Mouse (Mus musculus) CH12F3 (cell line): ENCODE data around the gene Vinac1.

Experiments
- in situ Hi-C: fragments of 300-500 bp; cut with MboI; formaldehyde crosslinking; loops from 2 replicates; pipeline ENCODE4 v1.14.3; 2020; ENCODE audit warnings: low sequenced_read_pairs

The Vinac1 gene

DNA sequence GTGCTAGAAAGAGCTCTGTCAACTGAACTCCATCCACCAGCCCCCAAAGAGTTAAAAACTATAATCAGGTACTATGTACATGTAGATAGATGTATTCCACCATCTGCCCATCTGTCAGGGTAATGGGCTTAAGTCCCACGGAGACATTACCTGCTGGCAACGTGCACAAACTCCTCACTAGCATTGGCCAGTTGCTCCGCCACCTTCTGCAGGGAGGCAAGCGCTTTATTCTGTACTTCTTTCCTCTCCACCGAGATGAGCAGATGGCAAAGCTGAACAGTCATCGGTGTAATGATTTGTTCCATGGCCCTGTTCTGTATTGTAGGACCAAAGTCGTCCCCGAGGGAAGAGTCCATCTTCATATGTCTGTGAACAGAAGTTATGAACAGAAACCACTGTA lies at the start of gene Vinac1:
Gene Vinac1 (minus strand): TSS at position 362 of the 400 bp plus-strand sequence.
- in situ Hi-C loops, result no loop called here

GRCm38 (mm10) chr2:129093926-129094724 lies 46.2 kb upstream of the Vinac1 start:
- in situ Hi-C loops, result no loop called here

DNA sequence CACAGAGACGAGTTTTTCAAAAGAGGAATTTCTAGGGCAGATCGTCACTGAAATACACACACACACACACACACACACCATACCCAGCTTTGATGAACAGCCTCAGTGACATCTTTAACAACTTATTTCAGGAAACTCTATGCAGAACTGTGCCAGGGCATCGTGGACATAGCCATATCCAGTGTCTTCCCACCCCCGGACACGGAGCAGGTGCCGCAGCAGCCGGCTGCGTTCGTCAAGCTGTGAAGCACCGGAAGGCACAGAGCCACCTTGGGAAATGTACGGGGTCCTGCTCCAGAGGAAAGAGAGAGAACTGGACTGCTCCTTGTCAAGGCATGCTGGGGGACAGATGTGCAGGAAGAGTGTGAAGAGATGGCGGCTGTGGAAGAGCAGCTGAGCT lies 44.8 kb upstream of the Vinac1 start:
- in situ Hi-C loops, result no loop called here

GRCm38 (mm10) chr2:129090370-129090769 lies 42.4 kb upstream of the Vinac1 start:
- in situ Hi-C loops, result no loop called here

- in situ Hi-C loops, result no loop called here
Observed at GRCm38 (mm10) chr2:129087520-129087919, 39.5 kb upstream of the Vinac1 start.

- in situ Hi-C loops, result no loop called here
Observed at GRCm38 (mm10) chr2:129084959-129085358, 37.0 kb upstream of the Vinac1 start.

DNA sequence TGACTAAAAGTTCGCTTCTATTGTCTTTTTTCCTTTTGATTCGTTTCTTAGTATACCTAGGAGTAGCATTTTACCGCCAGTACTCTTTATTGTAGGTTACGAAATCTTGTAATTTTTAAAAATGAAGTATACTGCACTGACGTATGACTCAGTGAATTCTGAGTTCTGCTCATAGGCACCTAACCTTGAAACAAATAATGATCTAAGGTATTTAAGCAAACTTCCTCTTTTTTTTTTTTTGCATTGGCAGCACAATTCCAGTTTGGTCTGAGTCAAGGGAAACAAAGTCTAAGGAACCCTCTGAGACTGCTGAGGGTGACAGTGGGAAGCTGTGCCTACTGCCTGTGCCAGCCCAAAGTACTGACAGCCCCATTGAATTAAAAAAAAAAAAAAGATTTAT lies 35.5 kb upstream of the Vinac1 start:
- in situ Hi-C loops, result no loop called here

- in situ Hi-C loops, result no loop called here
Observed at GRCm38 (mm10) chr2:129081097-129081496, 33.1 kb upstream of the Vinac1 start.

DNA sequence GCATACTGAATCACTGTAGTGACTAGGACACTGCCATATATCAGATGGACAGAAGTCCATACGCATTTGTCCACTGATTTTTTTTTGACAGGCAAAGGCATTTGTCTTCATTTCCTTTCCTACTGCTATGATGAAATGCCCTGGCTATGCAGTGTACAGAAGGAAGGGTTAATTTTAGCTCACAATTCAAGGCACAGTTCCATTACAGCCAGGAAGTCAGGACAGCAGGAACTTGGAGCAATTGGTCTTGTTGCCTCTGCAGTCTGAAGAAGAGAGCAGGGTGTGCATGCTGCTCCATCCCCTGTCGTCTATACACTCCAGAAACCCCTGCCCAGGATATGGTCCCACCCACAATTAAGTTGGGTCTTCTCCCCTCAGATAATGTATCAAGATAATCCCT lies 31.2 kb upstream of the Vinac1 start:
- in situ Hi-C loops, result no loop called here

DNA sequence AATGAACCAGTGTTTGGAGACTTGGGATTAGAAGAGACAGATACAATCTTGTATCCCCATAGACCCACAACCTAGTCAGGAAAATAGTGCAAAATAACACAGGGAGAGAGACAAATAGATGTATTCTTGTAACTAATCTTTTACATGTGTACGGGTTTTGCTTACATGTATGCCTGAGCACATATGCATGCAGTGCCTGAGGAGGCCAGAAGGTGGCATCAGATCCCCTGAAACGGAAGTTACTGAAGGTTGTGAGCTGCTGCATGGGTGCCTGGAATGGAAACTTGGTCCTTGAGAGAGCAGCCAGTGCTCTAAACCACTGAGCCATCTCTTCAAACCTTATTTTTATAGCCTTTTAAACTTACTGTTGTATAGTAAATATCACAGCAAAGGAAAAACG lies 30.3 kb upstream of the Vinac1 start:
- in situ Hi-C loops, result no loop called here

- in situ Hi-C loops, result no loop called here
Observed at GRCm38 (mm10) chr2:129070296-129070695, 22.3 kb upstream of the Vinac1 start.

- in situ Hi-C loops, result no loop called here
Observed at GRCm38 (mm10) chr2:129066326-129066725, 18.4 kb upstream of the Vinac1 start.

- in situ Hi-C loops, result no loop called here
Observed at GRCm38 (mm10) chr2:129065437-129066282, 17.7 kb upstream of the Vinac1 start, which contains the start of gene Ttl. Gene Ttl, plus strand, starts transcription at chr2:129065942.

DNA sequence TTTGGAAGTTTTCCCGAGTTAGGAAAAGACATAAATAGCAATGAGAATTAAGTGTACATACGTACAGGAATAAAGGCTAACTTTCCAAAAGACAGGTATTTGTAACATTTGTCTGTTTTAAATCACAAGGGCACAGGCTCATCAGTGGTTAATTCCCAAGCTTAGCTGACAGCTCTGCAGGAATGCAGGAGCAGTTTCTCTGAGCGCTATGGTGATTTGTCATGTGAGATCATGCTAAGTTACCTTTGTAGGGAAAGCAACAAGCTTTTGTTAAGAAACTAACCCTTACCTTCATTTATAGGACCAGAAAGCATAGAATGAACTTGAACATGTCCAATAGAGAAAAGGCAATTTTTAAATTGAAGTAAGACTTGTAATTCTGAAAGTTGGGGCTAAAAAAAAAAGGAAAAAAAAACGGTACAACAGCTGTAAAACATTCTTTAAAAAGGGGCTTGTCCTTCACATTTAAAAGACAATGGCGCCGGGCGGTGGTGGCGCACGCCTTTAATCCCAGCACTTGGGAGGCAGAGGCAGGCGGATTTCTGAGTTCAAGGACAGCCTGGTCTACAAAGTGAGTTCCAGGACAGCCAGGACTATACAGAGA lies 13.6 kb upstream of the Vinac1 start:
- in situ Hi-C loops, result no loop called here

DNA sequence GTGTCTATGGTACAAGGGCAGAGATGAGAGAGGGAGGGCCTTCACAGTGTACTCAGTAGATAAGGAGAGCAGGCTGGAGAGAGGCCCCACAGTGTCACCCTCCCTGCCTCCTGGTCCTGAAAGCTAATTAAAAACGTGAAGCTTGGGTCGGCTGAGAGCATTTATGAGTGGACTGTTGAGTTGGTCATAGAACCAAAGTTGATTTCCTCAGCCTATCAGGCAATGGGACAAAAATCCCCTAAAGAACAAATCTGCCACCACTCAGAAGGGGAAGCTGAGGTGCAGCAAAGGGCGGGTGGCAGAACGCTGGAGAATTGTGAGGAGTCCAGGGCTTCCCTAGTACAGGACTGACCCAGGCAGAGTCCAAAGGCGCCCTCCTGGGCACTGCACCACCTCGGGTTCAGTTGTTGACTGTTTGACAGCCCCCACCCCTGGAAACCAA lies 10.0 kb upstream of the Vinac1 start:
- in situ Hi-C loops, result no loop called here

GRCm38 (mm10) chr2:129057256-129057655 lies 9.3 kb upstream of the Vinac1 start:
- in situ Hi-C loops, result no loop called here

DNA sequence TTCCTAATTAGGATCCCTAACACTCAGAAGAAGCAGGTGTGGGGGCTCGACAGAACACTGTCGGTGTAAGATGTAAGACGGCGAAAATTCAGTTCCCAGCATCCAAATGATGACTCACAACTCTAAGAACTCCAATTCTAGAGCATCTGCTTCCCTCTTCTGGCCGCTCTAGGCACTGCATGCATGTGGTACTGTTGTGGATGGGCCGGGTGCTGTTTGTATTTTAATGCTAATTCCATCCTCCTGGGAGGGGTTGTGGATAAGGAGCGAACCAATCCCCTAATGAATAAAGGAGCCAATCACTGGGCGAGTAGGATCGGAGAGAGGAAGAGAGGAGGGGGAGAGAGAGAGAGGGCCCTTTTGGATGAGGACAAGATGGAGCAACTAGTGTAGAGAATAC lies 8.6 kb upstream of the Vinac1 start:
- in situ Hi-C loops, result no loop called here

DNA sequence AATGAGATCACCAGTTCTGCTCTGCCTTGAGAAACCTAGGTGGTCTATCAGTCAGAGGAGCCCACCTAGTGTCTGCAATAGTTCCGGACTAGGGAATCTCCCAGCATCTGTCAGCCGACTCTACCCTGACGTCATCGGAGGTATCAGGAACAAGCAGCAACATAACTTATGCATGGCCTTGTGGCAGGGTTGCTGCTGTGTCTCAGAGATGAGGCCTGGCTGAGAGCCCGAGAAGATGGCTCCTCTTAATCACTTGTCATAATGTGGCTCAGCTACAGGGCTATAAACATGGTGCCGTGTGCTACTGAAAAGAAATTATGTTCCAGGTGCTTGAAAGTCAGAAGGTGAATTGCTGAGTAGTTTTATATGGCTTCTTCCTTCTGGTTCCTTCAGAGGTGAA lies 7.8 kb upstream of the Vinac1 start:
- in situ Hi-C loops, result no loop called here

DNA sequence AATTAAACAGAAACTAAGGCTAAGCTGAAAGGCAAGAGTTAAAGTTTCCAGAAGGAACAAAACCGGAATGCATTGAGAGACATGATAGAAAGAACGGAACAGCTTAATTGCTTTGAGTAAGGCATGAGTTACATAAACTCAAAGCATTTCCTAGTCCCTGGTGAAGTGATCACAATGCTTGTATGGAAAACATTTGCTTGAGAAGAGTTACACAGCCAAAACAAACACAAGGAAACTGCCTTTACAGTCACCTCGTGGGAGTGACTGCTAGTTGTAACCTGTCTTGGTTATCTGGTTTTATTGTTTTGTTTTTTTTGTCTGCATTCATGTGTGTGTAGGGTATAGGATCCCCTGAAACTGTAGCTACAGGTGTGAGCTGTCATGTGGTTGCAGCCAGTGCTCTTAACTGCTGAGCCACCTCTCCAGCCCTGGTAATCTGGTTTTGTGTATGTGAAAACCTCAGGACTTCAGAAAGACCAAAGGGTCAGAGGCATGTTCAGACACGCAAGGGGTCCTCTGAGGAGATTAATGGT lies 4.5 kb upstream of the Vinac1 start:
- in situ Hi-C loops, result no loop called here

- in situ Hi-C loops, result no loop called here
Observed at GRCm38 (mm10) chr2:129046846-129047196, 1.2 kb downstream of the Vinac1 start.

- in situ Hi-C loops, result no loop called here
Observed at GRCm38 (mm10) chr2:129046172-129046845, 1.7 kb downstream of the Vinac1 start.
